Mouse (Mus musculus) urinary bladder, postnatal 25 days (tissue): ENCODE results near the gene Prpf31.

Experiments used
- DNase-seq: peaks from one replicate; pipeline ENCODE4 v3.0.0; 2022; ENCODE audit warnings: low spot score

Gene Prpf31

DNA sequence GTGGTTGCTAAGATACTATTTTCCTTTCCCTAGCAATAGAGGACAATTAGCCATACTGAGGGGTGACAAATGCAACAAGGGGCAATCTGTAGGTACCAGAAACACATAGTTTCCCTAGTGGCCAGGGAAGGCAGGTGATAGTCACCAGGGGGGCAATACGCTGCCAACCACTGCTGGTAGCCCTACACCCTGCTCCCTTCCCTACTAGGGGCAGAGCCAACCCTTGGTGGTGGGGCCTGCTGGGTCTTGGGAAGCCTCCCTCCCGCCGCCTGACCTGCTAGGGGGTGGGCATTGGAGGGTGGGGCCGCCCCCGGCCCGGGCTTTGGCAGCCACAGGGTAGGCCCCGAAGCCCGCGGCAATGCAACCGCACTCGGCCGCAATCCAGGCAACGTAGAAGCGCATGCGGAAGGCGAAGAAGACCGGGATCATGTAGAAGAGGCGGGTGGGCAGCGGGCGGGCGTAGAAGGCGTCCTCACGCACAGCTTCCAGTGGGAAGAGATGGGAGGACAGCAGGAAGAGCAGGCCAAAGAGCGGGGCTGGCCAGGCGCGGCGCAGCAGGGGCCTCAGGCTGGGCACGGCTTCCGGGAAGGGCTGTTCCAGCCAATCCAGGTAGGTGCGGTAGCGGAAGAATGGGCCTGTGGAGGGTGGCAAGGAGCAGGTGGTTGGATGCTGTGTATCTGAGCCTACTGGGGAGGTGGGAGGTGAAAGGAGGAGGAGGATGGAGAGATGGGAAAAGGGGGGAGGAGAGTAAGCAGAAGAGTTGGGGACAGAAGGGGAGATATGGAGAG lies 55.8 kb downstream of the Prpf31 start:
- DNase-seq, result no peak

GRCm38 (mm10) chr7:3691919-3692318 lies 62.1 kb downstream of the Prpf31 start:
- no peak for DNase-seq
